Mouse (Mus musculus): ENCODE results near the gene Azin2. TPM values are rescaled to one million over a fixed set of nuclear protein-coding genes. Genes with fewer than 3 reads are reported as not detected.

Gene Azin2
- polyA plus RNA-seq, 1 experiment from 2014 or later, result 0.77 TPM

- under 1% methylated on average over 49 of the region's 49 CpGs for WGBS (ENCODE audit: insufficient replicate concordance)
- no peaks in the 10 kb centered on the region for H3K27me3 ChIP-seq
- peak overlapping the region; percentile 73 for H3K27ac ChIP-seq (replicated peaks)
- H3K9me3 ChIP-seq (replicated peaks), result no peaks in the 10 kb centered on the region
- H3K4me1 ChIP-seq (replicated peaks), result peaks cover 55% of the 10 kb centered on the region
- peak overlapping the region; percentile 78 for H3K9ac ChIP-seq
- H3K4me3 ChIP-seq (replicated peaks), result peak overlapping the region; percentile 72
- H3K4me2 ChIP-seq, result peak overlapping the region; percentile 83
- H3K36me3 ChIP-seq (replicated peaks), result peaks cover 22% of the 10 kb centered on the region
- ATAC-seq (ENCODE audit: insufficient read depth), result peak; percentile 99
These were observed 30.9 kb upstream of the Azin2 start for GRCm38 (mm10) chr4:128993025-128993662.

GRCm38 (mm10) chr4:128992176-128992575 lies 29.9 kb upstream of the Azin2 start:
- H3K36me3 ChIP-seq (replicated peaks), result peaks cover 15% of the 10 kb centered on the region
- H3K4me2 ChIP-seq, result no peak overlapping the region
- H3K27ac ChIP-seq (replicated peaks), result 0 out of 2 replicates have a peak overlapping the region, but pooled peaks have one; percentile 42
- peaks cover 46% of the 10 kb centered on the region for H3K4me1 ChIP-seq (replicated peaks)
- H3K9me3 ChIP-seq (replicated peaks), result no peaks in the 10 kb centered on the region
- H3K9ac ChIP-seq, result no peak overlapping the region
- H3K4me3 ChIP-seq (replicated peaks), result no peak overlapping the region
- WGBS (ENCODE audit: insufficient replicate concordance), result 57% methylated on average over 3 of the region's 3 CpGs
- no peak for ATAC-seq (ENCODE audit: insufficient read depth)
- H3K27me3 ChIP-seq, result no peaks in the 10 kb centered on the region

- H3K4me2 ChIP-seq, result peak within 1 kb of the TSS; percentile 83
- WGBS (ENCODE audit: insufficient replicate concordance), result 80% methylated on average over 9 of the region's 9 CpGs
- peak within 1 kb of the TSS; percentile 42; the same call in 1 of the 2 replicates for H3K27ac ChIP-seq (replicated peaks)
- H3K4me1 ChIP-seq (replicated peaks), result peaks cover 39% of the 10 kb centered on the region
- no peaks in the 10 kb centered on the region for H3K27me3 ChIP-seq
- H3K4me3 ChIP-seq (replicated peaks), result peak within 1 kb of the TSS; percentile 72
- no peaks in the 10 kb centered on the region for H3K9me3 ChIP-seq (replicated peaks)
- H3K36me3 ChIP-seq (replicated peaks), result peaks cover 11% of the 10 kb centered on the region
- no peak for ATAC-seq (ENCODE audit: insufficient read depth)
- no peak within 1 kb of the TSS for H3K9ac ChIP-seq
These were observed 29.3 kb upstream of the Azin2 start, which contains the start of gene Ak2 for GRCm38 (mm10) chr4:128991500-128992008. Gene Ak2 (plus strand): TSS chr4:128991958.

- H3K9me3 ChIP-seq (replicated peaks), result no peaks in the 10 kb centered on the region
- H3K4me1 ChIP-seq (replicated peaks), result peaks cover 26% of the 10 kb centered on the region
- H3K27me3 ChIP-seq, result no peaks in the 10 kb centered on the region
- no peaks in the 10 kb centered on the region for H3K36me3 ChIP-seq (replicated peaks)
- H3K4me3 ChIP-seq (replicated peaks), result no peak overlapping the region
- no peak overlapping the region for H3K27ac ChIP-seq (replicated peaks)
- no peak overlapping the region for H3K9ac ChIP-seq
- WGBS (ENCODE audit: insufficient replicate concordance), result 65% methylated on average over 11 of the region's 11 CpGs
- no peak for ATAC-seq (ENCODE audit: insufficient read depth)
- no peak overlapping the region for H3K4me2 ChIP-seq
These were observed 27.4 kb upstream of the Azin2 start for GRCm38 (mm10) chr4:128989678-128990077.

GRCm38 (mm10) chr4:128988911-128989310 lies 26.7 kb upstream of the Azin2 start:
- no peak overlapping the region for H3K4me3 ChIP-seq (replicated peaks)
- 55% methylated on average over 3 of the region's 3 CpGs for whole genome bisulfite sequencing (ENCODE audit: insufficient replicate concordance)
- peaks cover 18% of the 10 kb centered on the region for H3K4me1 ChIP-seq (replicated peaks)
- no peak overlapping the region for H3K4me2 ChIP-seq
- no peaks in the 10 kb centered on the region for H3K27me3 ChIP-seq
- H3K9me3 ChIP-seq (replicated peaks), result no peaks in the 10 kb centered on the region
- no peak for ATAC-seq (ENCODE audit: insufficient read depth)
- no peak overlapping the region for H3K9ac ChIP-seq
- H3K27ac ChIP-seq (replicated peaks), result no peak overlapping the region
- H3K36me3 ChIP-seq (replicated peaks), result no peaks in the 10 kb centered on the region

GRCm38 (mm10) chr4:128984600-128984999 lies 22.4 kb upstream of the Azin2 start:
- no peaks in the 10 kb centered on the region for H3K36me3 ChIP-seq (replicated peaks)
- no peaks in the 10 kb centered on the region for H3K9me3 ChIP-seq (replicated peaks)
- 52% methylated on average over 3 of the region's 3 CpGs for WGBS (ENCODE audit: insufficient replicate concordance)
- H3K4me2 ChIP-seq, result no peak overlapping the region
- H3K27me3 ChIP-seq, result no peaks in the 10 kb centered on the region
- no peak overlapping the region for H3K9ac ChIP-seq
- H3K4me3 ChIP-seq (replicated peaks), result no peak overlapping the region
- peaks cover 22% of the 10 kb centered on the region for H3K4me1 ChIP-seq (replicated peaks)
- ATAC-seq (ENCODE audit: insufficient read depth), result no peak
- H3K27ac ChIP-seq (replicated peaks), result 0 out of 2 replicates have a peak overlapping the region, but pooled peaks have one; percentile 66

GRCm38 (mm10) chr4:128983656-128984055 lies 21.4 kb upstream of the Azin2 start:
- WGBS (ENCODE audit: insufficient replicate concordance), result 38% methylated on average over 2 of the region's 2 CpGs
- H3K4me3 ChIP-seq (replicated peaks), result no peak overlapping the region
- H3K36me3 ChIP-seq (replicated peaks), result no peaks in the 10 kb centered on the region
- H3K27ac ChIP-seq (replicated peaks), result peak overlapping the region; percentile 66
- H3K27me3 ChIP-seq, result no peaks in the 10 kb centered on the region
- H3K9ac ChIP-seq, result no peak overlapping the region
- no peak overlapping the region for H3K4me2 ChIP-seq
- no peaks in the 10 kb centered on the region for H3K9me3 ChIP-seq (replicated peaks)
- peaks cover 24% of the 10 kb centered on the region for H3K4me1 ChIP-seq (replicated peaks)
- ATAC-seq (ENCODE audit: insufficient read depth), result peak; percentile 73

- Histone ChIP-seq H3K27me3 (no peaks in the 10 kb centered on the region), H3K36me3 (replicated peaks) (no peaks in the 10 kb centered on the region), H3K9me3 (replicated peaks) (no peaks in the 10 kb centered on the region), H3K4me3 (replicated peaks) (no peak overlapping the region), H3K27ac (replicated peaks) (peak overlapping the region; percentile 66), H3K4me1 (replicated peaks) (peaks cover 29% of the 10 kb centered on the region), H3K9ac (no peak overlapping the region), H3K4me2 (no peak overlapping the region)
- 49% methylated on average over 2 of the region's 2 CpGs for WGBS (ENCODE audit: insufficient replicate concordance)
- peak; percentile 13; the same call in 1 of the 2 replicates for ATAC-seq (ENCODE audit: insufficient read depth)
These were observed 20.9 kb upstream of the Azin2 start for GRCm38 (mm10) chr4:128983151-128983550.

GRCm38 (mm10) chr4:128981833-128982180 lies 19.6 kb upstream of the Azin2 start:
- Histone ChIP-seq H3K4me3 (replicated peaks) (no peak overlapping the region), H3K27ac (replicated peaks) (0 out of 2 replicates have a peak overlapping the region, but pooled peaks have one; percentile 38), H3K27me3 (no peaks in the 10 kb centered on the region), H3K4me2 (peak overlapping the region; percentile 15), H3K9me3 (replicated peaks) (no peaks in the 10 kb centered on the region), H3K4me1 (replicated peaks) (peaks cover 29% of the 10 kb centered on the region), H3K9ac (no peak overlapping the region), H3K36me3 (replicated peaks) (no peaks in the 10 kb centered on the region)
- 28% methylated on average over 11 of the region's 11 CpGs for WGBS (ENCODE audit: insufficient replicate concordance)
- no peak for ATAC-seq (ENCODE audit: insufficient read depth)

- Histone ChIP-seq H3K27me3 (no peaks in the 10 kb centered on the region), H3K9me3 (replicated peaks) (no peaks in the 10 kb centered on the region), H3K4me3 (replicated peaks) (no peak overlapping the region), H3K4me2 (peak overlapping the region; percentile 15; the same call in 1 of the 2 replicates), H3K36me3 (replicated peaks) (no peaks in the 10 kb centered on the region), H3K4me1 (replicated peaks) (peaks cover 29% of the 10 kb centered on the region), H3K27ac (replicated peaks) (peak overlapping the region; percentile 38), H3K9ac (no peak overlapping the region)
- no peak for ATAC-seq (ENCODE audit: insufficient read depth)
- 16% methylated on average over 12 of the region's 12 CpGs for WGBS (ENCODE audit: insufficient replicate concordance)
These were observed 18.9 kb upstream of the Azin2 start for GRCm38 (mm10) chr4:128980890-128981832.

GRCm38 (mm10) chr4:128978634-128979033 lies 16.4 kb upstream of the Azin2 start:
- H3K27me3 ChIP-seq, result no peaks in the 10 kb centered on the region
- H3K4me1 ChIP-seq (replicated peaks), result peaks cover 25% of the 10 kb centered on the region
- 32% methylated on average over 1 of the region's 1 CpGs for whole genome bisulfite sequencing (ENCODE audit: insufficient replicate concordance)
- H3K4me2 ChIP-seq, result no peak overlapping the region
- H3K36me3 ChIP-seq (replicated peaks), result no peaks in the 10 kb centered on the region
- no peak overlapping the region for H3K4me3 ChIP-seq (replicated peaks)
- no peak overlapping the region for H3K9ac ChIP-seq
- no peak for ATAC-seq (ENCODE audit: insufficient read depth)
- no peak overlapping the region for H3K27ac ChIP-seq (replicated peaks)
- no peaks in the 10 kb centered on the region for H3K9me3 ChIP-seq (replicated peaks)

Data from liver, embryonic 15.5 days (tissue).